Mouse (Mus musculus) 416B (cell line): Measurements from ENCODE around the gene Prdm10.

Source experiments
- DNase-seq: peaks from one replicate; pipeline ENCODE4 v3.0.0; 2011; ENCODE audit warnings: low read depth

Prdm10 gene

GRCm38 (mm10) chr9:31304358-31304757 lies 24.0 kb downstream of the Prdm10 start:
- peak; percentile 87 for DNase-seq

GRCm38 (mm10) chr9:31305117-31305516 lies 24.8 kb downstream of the Prdm10 start:
- no peak for DNase-seq

- DNase-seq, result no peak
Measured at GRCm38 (mm10) chr9:31305807-31306206, 25.5 kb downstream of the Prdm10 start.

DNA sequence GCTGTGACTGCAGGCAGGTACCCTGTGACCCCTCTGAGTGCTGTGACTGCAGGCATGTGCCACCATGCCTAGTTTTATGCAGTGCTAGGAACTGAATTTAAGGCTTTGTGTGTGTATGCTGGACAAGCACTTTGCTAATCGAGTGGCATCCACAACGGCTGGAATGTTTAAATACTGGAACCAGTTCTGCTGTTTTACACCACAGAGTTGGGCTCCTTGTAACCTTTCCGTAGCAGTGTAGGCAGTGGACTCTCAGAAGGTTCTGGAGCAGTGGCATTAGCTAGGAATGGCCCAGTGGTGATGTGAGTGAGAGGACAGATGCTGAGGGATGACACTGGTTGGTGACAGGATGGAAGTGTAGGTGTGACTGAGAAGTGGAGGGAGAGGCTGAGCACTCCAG lies 26.9 kb downstream of the Prdm10 start:
- no peak for DNase-seq

DNA sequence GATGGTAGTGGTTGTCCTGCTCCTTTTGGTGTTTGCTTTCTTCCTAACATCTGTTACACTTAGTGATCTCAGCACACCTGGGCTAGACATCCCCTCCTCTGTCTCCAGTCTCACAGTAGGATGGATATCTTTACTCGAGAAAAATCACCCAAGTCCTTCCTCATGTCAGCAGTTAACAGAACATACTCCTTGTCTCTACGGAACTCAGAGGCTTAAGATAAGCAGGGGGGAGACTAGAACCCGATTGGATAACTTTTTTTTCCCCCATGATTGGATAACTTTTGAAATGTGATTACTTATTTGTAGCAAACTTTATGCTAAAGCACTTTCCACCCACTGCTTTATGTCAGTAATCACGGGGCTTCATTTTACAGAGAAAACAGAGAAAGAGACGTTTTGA lies 28.7 kb downstream of the Prdm10 start:
- no peak for DNase-seq

DNA sequence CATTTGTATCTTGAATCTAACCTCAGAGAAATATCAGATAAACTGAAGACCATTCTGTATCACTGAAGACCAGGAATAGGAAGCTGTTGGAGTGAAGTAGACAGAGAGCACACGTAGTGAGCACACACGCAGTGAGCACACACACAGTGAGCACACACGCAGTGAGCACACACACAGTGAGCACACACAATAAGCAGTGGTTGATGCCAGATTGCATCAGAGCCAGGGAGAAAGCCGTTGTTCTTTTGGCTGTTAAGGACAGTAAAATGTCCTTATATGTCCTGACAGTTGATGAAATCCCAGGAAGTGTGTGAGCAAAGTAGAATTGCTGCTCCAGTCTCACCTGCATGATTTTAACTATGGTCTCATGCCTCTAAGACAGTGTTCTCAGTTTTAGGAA lies 30.3 kb downstream of the Prdm10 start:
- peak; percentile 34 for DNase-seq

DNA sequence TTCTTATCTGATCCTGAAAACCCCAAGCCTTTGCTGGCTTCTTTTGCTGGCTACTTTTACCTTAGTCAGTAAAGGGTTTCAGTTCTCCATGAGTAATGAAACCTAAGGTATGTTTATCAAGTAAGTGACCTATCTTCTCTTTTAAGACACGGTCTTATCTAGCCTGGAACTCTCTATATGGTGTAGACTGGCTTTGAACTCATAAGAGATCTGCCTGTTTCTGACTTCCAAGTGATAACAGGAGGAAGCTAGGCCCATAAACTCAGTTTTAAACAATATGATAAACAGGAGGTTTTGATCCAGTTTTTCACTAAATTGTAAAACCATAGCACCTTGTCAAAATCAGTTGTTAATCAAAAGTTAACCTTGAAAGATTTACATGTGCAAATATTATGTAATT lies 33.5 kb downstream of the Prdm10 start:
- DNase-seq, result no peak

- no peak for DNase-seq
Measured at GRCm38 (mm10) chr9:31315983-31316382, 35.6 kb downstream of the Prdm10 start.

- DNase-seq, result no peak
Measured at GRCm38 (mm10) chr9:31318956-31319355, 38.6 kb downstream of the Prdm10 start.

DNA sequence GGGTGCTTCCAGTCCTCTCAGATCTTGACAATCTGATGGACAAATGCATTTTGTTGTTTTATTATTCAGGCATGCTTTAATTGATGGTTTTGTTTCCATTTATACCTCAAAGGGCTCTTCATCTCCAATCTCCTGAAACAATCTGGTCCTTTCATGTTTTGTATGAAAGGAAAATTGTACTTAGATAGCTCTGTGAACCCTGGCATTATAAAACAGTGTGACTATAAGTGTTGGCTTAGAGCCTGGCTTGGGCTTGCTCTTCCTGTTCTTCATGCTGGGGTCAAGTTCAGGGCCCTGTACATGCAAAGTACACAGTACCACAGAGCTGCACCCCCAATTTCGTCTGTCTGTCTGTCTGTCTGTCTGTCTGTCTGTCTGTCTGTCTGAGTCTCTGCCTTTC lies 40.4 kb downstream of the Prdm10 start:
- no peak for DNase-seq

DNA sequence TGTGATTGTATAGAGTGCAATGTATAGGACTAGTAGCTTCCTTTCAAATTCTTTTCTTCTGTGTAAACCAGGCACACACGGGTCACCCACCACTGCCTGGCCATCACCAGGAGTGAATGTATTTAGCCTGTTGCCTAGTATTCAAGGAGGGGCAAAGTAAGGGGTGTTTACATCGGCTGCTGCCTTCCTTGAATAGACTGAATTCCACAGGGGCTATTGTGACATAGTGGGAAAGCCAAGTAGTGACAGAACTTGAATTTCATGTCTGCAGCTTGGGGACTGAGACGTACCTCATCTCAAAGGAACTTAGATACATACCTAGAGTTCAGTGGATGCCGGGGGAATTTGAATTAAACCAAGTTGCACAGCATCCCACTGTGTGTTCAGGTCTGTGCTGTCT lies 41.2 kb downstream of the Prdm10 start:
- DNase-seq, result no peak

GRCm38 (mm10) chr9:31322090-31322489 lies 41.8 kb downstream of the Prdm10 start:
- DNase-seq, result no peak

DNA sequence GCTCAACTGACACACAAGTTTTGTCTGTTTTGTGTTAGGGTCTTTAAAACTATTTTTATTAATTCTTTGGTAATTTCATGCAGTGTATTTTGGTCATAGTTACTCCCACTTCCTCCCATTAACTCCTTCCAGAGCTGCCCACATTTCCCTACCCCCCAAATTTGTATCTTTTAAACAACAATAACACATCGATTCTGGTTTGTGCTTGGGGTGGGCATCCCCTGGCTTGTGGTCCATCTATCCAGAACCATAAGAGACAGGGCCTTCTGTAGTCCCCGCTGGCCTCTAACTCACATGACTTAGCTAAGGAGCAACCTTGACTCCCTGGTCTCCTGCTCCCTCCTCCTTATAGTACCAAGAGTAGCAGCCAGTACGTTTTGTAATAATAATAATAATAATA lies 50.5 kb downstream of the Prdm10 start:
- no peak for DNase-seq

DNA sequence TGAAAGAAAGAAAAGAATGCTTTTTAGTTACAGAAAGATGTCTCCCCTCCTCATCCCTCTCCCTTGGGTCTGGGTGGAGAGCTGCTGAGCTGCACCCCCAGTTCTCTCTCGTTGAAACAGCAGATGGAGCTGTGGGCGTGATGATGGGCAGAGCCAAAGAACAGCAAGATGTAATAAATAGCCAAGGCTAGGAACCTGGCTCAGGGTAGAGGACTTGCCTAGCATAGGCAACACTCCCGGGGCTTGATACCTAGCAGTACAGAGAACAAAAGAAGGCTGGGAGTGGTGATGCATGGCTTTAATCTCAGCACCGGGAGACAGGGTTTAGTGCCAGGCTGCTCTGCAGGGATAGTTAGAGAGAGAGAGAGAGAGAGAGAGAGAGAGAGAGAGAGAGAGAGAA lies 50.9 kb downstream of the Prdm10 start:
- DNase-seq, result no peak

DNA sequence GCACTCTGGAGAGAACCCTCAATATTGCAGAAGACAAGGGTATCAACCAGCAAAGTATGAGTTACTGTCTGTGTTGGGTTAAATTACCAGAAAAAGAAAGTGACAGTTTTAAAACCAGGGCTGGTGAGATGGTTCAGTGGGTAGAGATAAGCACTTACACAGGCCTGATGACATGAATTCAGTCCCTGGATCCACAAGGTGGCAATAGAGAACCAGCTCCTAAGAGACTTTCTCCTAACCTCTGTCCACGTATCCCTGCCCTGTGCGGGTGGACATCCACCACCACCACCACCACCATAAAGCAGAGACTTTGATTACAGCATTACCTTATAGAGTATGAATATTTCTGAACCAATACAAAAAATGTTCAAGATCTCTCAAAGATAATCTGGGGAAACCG lies 51.6 kb downstream of the Prdm10 start:
- DNase-seq, result peak; percentile 59

GRCm38 (mm10) chr9:31332826-31333225 lies 52.5 kb downstream of the Prdm10 start:
- DNase-seq, result no peak

GRCm38 (mm10) chr9:31334991-31335390 lies 54.7 kb downstream of the Prdm10 start:
- no peak for DNase-seq

- no peak for DNase-seq
Measured at GRCm38 (mm10) chr9:31344289-31344831, 64.0 kb downstream of the Prdm10 start.

GRCm38 (mm10) chr9:31346575-31347080 lies 66.3 kb downstream of the Prdm10 start:
- no peak for DNase-seq

DNA sequence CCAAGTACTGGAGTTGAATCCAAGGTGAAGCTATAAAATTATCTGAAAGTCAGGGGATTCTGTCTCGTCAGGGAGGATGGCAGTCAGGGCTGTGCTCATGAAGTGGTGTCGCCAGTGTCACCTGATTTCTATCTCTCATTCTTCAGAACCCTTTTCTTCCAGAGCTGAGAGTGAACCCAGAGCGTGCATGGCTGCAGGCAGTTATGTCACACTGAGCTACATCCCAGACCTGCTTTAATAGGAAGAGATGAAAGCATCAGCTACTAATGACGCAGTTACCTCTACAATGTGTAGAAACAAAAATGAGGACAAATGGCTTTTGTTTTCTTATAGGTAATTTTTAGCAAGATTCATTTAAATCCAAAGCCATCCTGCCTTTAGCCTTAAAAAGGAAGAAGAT lies 68.1 kb downstream of the Prdm10 start:
- DNase-seq, result no peak

DNA sequence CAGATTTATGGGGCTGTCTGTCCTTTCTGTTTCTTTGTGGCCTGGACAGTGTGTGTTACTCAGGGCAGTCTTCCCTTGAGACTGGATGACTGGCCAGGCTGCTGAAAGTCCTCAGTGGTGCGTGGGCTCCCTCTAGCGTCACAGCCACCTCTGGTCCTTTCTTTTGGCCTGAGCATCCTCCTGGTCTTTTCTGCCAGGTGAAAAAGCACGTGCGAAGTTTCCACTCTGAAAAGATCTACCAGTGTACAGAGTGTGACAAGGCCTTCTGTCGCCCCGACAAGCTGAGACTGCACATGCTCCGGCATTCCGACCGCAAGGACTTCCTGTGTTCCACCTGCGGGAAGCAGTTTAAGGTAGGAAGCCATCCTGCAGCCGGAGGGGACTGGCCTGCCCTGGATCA lies 68.6 kb downstream of the Prdm10 start:
- DNase-seq, result peak; percentile 68

DNA sequence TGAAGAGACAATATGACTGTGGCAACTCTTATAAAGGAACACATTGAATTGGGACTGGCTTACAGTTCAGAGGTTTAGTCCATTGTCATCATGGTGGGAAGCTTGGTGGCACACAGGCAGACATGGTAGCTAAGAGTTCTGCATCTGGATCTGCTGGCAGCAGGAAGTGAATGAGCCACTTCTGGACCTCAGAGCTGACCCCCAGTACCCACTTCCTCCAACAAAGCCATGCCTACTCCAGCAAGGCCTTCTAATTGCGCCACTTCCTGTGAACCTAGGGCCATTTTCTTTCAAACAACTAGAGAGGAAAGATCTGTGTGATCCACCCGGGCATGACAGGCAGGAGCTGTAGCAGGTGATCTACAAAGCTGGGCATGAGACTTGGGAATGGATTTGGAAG lies 72.4 kb downstream of the Prdm10 start:
- DNase-seq, result peak; percentile 65

- DNase-seq, result no peak
Measured at GRCm38 (mm10) chr9:31353518-31353917, 73.2 kb downstream of the Prdm10 start.

- no peak for DNase-seq
Measured at GRCm38 (mm10) chr9:31354051-31354450, 73.7 kb downstream of the Prdm10 start.
